21 mouse cellular contexts compared by ENCODE assay signal in genomic region chr12:112503003-112503771, GRCm38 (mm10). TPM values are rescaled to one million over a fixed set of nuclear protein-coding genes. Genes with fewer than 3 reads are reported as not detected.
DNase-seq lines count a peak whose midpoint lies in the region; ATAC-seq and TF ChIP-seq lines count a peak whose summit lies in the region.
"Had no signal": no experiment of that assay in that cellular context is flagged by ENCODE, and none has a peak within 500 bp of the region (broad histone marks: within the 10 kb centered on the region; RNA-seq: fewer than 3 reads in every experiment).

No protein-coding gene starts in this region.

- peaks cover 25% of the 10 kb centered on the region for H3K4me1 ChIP-seq in heart, embryonic 12.5 days (replicated peaks)
- H3K4me1 ChIP-seq in liver, postnatal 0 days (ENCODE audit: insufficient read depth) = no peaks in the 10 kb centered on the region
- 0 out of 2 replicates have a peak, but pooled peaks cover 4% of the 10 kb centered on the region for H3K4me1 ChIP-seq in kidney, adult 2 months (ENCODE audit: control insufficient read depth, insufficient read depth, low read length)
- H3K4me1 ChIP-seq: lung, embryonic 15.5 days had no signal

- ATAC-seq in heart, embryonic 12.5 days (ENCODE audit: insufficient number of reproducible peaks, low FRiP score) = peak; percentile 37; the same call in 1 of the 2 replicates
- no peak for ATAC-seq in liver, postnatal 0 days
- ATAC-seq: forebrain, embryonic 15.5 days; midbrain, embryonic 15.5 days had no signal

- H3K27ac ChIP-seq in heart, embryonic 12.5 days (ENCODE audit: poor library complexity, severe bottlenecking) = no peak overlapping the region
- H3K27ac ChIP-seq in liver, postnatal 0 days (ENCODE audit: low read depth) = no peak overlapping the region
- H3K27ac ChIP-seq in kidney, adult 2 months (ENCODE audit: insufficient read depth, low read depth, low read length) = no peak overlapping the region
- H3K27ac ChIP-seq: embryonic facial prominence, embryonic 10.5 days; forebrain, embryonic 15.5 days; hindbrain, embryonic 13.5 days; lung, embryonic 15.5 days; midbrain, embryonic 15.5 days had no signal

- no peaks in the 10 kb centered on the region for H3K9me3 ChIP-seq in heart, embryonic 12.5 days (replicated peaks)
- H3K9me3 ChIP-seq in liver, postnatal 0 days (ENCODE audit: low read length) = no peaks in the 10 kb centered on the region
- H3K9me3 ChIP-seq: embryonic facial prominence, embryonic 10.5 days; forebrain, embryonic 15.5 days; hindbrain, embryonic 13.5 days; lung, embryonic 15.5 days; midbrain, embryonic 15.5 days had no signal

- WGBS in heart, embryonic 12.5 days = 4% methylated on average over 19 of the region's 19 CpGs
- 15% methylated on average over 19 of the region's 19 CpGs for WGBS in liver, postnatal 0 days (ENCODE audit: insufficient replicate concordance)
- 31% methylated on average over 19 of the region's 19 CpGs for WGBS in kidney, adult 2 months

- TF ChIP-seq EP300 in liver, postnatal 0 days (IDR thresholded peaks at IDR 0.05; ENCODE audit: low read depth) = no peak

- TF ChIP-seq CTCF in liver, postnatal 0 days (IDR thresholded peaks at IDR 0.05; ENCODE audit: low read depth) = no peak
- no peak for TF ChIP-seq CTCF in kidney, adult 2 months (conservative IDR thresholded peaks at IDR 0.05; ENCODE audit: insufficient read depth, insufficient read length, low read depth, low read length)

- no peak overlapping the region for H3K9ac ChIP-seq in heart, embryonic 12.5 days
- H3K9ac ChIP-seq in liver, postnatal 0 days (replicated peaks) = no peak overlapping the region
- H3K9ac ChIP-seq: forebrain, embryonic 15.5 days; hindbrain, embryonic 13.5 days; lung, embryonic 15.5 days; midbrain, embryonic 15.5 days had no signal

- H3K4me3 ChIP-seq in heart, embryonic 12.5 days = no peak overlapping the region
- H3K4me3 ChIP-seq in liver, postnatal 0 days (ENCODE audit: low read depth, low read length) = no peak overlapping the region
- H3K4me3 ChIP-seq in kidney, adult 2 months (ENCODE audit: insufficient read depth, low read depth, low read length) = no peak overlapping the region
- H3K4me3 ChIP-seq: embryonic facial prominence, embryonic 10.5 days; erythroblast, embryonic 14.5 days; forebrain, embryonic 15.5 days; hindbrain, embryonic 13.5 days; lung, embryonic 15.5 days; midbrain, embryonic 15.5 days had no signal

- intact Hi-C loops in heart, postnatal 10 days (cut with DNase I) = no loop called here

- H3K36me3 ChIP-seq in heart, embryonic 12.5 days = no peaks in the 10 kb centered on the region
- no peaks in the 10 kb centered on the region for H3K36me3 ChIP-seq in liver, postnatal 0 days (replicated peaks; ENCODE audit: insufficient read depth, low read length)
- H3K36me3 ChIP-seq in kidney, adult 2 months (ENCODE audit: control insufficient read depth, insufficient read depth, low read length) = no peaks in the 10 kb centered on the region
- H3K36me3 ChIP-seq: embryonic facial prominence, embryonic 10.5 days; forebrain, embryonic 15.5 days; lung, embryonic 15.5 days; midbrain, embryonic 15.5 days had no signal

- no peak for TF ChIP-seq POLR2A in kidney, adult 2 months (IDR thresholded peaks at IDR 0.05; ENCODE audit: low read depth, low read length)

- peak overlapping the region; percentile 47 for H3K4me2 ChIP-seq in heart, embryonic 12.5 days
- H3K4me2 ChIP-seq in liver, postnatal 0 days (ENCODE audit: low read depth, low read length) = no peak overlapping the region
- H3K4me2 ChIP-seq: forebrain, embryonic 15.5 days; hindbrain, embryonic 13.5 days; lung, embryonic 15.5 days; midbrain, embryonic 15.5 days had no signal

- H3K27me3 ChIP-seq in heart, embryonic 12.5 days (replicated peaks) = peaks cover 33% of the 10 kb centered on the region
- no peaks in the 10 kb centered on the region for H3K27me3 ChIP-seq in liver, postnatal 0 days (ENCODE audit: insufficient read depth, low read length)
- H3K27me3 ChIP-seq in kidney, adult 2 months (replicated peaks; ENCODE audit: control insufficient read depth, insufficient read depth, low read length) = no peaks in the 10 kb centered on the region
- H3K27me3 ChIP-seq: forebrain, embryonic 15.5 days; lung, embryonic 15.5 days; midbrain, embryonic 15.5 days had no signal

- DNase-seq in heart, postnatal 10 days = no peak
- DNase-seq in liver (peak; percentile 52), adipocyte (ENCODE audit: low spot score) (peak; percentile 63)
- DNase-seq in liver, postnatal 0 days = no peak
- peak; percentile 61 for DNase-seq in testis, postnatal 14 days (ENCODE audit: low spot score)
- DNase-seq in ovary, postnatal 14 days (ENCODE audit: low spot score) = no peak
- DNase-seq in kidney, adult 2 months = no peak
- DNase-seq: adrenal gland, postnatal 14 days; cerebellum, adult 2 months; kidney, adult 11 months; kidney, postnatal 10 days; retina, postnatal 1 day; thymus, adult 2 months had no signal

RNA-seq across cellular contexts. Expression of gene Tmem179, which starts 13.4 kb away (rescaled TPM):
- polyA plus RNA-seq in heart, embryonic 12.5 days (2016; fragmentation: Nextera tagmentation; extraction: Ambion mirVana) = 0.68 and 0.88 TPM in 2 replicates
- not detected for total RNA-seq in heart, postnatal 10 days (2021)
- not detected in 2 replicates for polyA plus RNA-seq in liver, postnatal 0 days (2015; fragmentation: Nextera tagmentation; extraction: Ambion mirVana)
- polyA plus RNA-seq in kidney, adult 2 months (2012; rRNA removed) = 0.45 and 1.0 TPM in 2 replicates
- total RNA-seq: neutrophil, adult 5-6 weeks had no signal
- polyA plus RNA-seq: erythroblast, embryonic 14.5 days had no signal

RNA-seq across cellular contexts. Expression of gene A530016L24Rik, which starts 13.9 kb away (rescaled TPM):
- 6.7 and 7.4 TPM in 2 replicates for polyA plus RNA-seq in heart, embryonic 12.5 days (2016; fragmentation: Nextera tagmentation; extraction: Ambion mirVana)
- total RNA-seq in heart, postnatal 10 days (2021) = 10 to 100 TPM; 16.5 to 18.5 TPM
- polyA plus RNA-seq in liver, postnatal 0 days (2015; fragmentation: Nextera tagmentation; extraction: Ambion mirVana) = 0.06 TPM in 1 of 2 replicates, not detected in the other
- polyA plus RNA-seq in kidney, adult 2 months (2012; rRNA removed) = 11.4 and 16.2 TPM in 2 replicates
- total RNA-seq: neutrophil, adult 5-6 weeks had no signal
- polyA plus RNA-seq: embryonic facial prominence, embryonic 10.5 days had no signal

Comparison
In these comparisons a context has a peak if more than half of its experiments do, and no peak if none do; other contexts are left out.
1. DNase-seq: peak in liver (single experiment), adipocyte (single experiment) and testis, postnatal 14 days (single experiment); none in heart, postnatal 10 days (0 of 2), liver, postnatal 0 days (single experiment), ovary, postnatal 14 days (single experiment) and kidney, adult 2 months (single experiment).